Mouse (Mus musculus) cerebellum, postnatal 25 days (tissue): Measurements from ENCODE around the gene Upf1.
A peak's percentile ranks its signal among the peaks of the same experiment; 100 is the strongest.

ENCODE experiments used
- DNase-seq, 2 experiments: peaks; one replicate each; pipeline ENCODE4 v3.0.0; 2021; ENCODE audit warnings: mixed read lengths in 2 of 2

Upf1 gene

DNA sequence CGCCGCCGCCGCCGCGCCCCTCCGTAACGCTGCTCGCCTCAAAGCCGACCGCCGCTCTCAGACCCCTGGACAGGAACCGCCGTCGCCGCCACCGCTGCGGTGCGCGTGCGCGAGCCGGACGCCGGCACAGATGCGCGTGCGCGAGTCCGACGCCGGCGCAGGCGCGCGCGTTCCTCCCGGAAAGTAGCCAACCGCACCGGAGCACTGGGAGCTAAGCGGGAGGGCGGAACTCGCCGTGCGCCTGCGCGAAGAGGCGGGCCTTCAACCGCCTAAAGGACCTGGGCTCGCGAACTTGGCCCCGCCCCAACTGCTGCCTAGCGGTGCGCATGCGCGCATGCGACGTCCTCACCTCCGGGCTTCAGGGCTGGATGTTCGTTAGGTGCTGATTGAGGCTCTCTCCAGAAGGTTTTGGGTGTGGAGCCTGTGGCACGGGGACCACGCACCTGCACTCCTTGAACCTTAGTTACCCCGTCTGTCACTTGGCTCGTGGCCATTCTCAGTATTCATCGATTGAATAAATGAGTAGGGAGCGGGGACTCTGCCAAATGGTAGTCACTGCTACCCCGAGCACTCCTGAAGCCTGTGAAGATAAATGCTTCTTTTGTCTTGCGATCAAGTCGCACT lies at the start of gene Upf1:
Upf1 (minus strand) TSS at position 85 of the 624 bp plus-strand sequence.
- DNase-seq: peak; percentile 100

DNA sequence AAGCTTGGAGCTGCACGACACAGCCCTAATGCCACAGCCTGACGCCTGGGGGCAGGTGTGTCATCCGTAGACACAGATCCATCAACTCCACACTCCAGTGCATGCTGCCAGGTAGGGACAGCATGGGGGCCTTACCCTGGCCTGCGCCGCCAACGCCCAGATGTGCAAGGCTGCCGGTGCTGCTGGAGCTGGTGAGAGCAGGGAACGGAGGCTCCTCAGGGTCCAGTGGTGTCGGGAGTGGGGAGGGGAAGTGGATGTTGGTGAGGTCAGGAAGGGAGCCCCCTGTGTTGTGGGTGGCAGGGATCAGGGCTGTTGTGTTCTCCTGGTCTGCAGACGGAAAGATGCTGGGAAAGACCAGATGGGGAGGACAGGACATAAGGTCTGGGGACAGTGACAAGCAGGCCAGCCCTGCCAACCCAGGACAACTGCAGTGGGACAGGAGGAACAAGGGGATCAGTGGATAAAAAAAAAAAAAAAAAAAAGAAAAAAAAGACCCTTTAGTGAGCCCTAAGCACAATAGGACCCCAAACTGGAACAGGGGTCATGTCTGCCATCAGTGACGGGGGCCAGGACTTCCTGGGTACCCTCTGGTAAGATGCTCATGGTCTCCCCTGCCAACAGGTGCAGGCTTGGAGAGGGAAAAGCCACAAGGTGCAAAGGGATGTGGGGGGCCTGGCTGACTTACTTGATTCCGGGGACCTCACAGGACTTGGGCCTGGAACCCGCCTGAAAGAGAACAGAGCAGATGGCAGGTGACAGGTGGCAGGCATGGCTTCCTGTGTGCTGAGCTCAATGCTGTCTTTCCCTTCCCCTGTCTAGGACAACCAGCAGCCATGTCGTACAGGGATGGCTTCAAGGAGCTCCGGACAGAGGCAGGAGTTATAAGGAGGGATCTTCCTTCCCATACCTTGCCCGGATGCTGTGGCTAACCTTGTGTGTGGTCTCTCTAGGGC lies 44.8 kb upstream of the Upf1 start:
- peak; percentile 93 for DNase-seq

DNA sequence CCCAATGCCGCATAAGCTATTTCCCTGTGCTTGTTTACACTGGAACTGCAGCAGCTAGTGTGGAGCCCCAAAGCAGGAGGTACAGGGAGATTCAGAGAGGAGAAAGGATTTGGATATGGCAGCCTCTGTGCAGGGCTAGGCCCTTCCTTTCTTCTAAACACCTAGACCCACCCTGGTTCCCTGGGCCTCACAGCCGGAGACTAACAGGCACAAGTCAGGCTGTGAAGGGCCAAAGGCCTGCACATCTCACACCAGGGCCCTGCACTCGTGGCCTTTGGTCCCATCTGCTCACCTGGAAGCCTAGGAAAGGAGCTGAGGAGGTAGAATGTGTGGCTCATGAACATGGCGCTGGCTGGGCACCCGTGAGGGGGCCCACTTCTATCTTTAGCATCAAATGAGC lies 43.1 kb upstream of the Upf1 start:
- DNase-seq: no peak

DNA sequence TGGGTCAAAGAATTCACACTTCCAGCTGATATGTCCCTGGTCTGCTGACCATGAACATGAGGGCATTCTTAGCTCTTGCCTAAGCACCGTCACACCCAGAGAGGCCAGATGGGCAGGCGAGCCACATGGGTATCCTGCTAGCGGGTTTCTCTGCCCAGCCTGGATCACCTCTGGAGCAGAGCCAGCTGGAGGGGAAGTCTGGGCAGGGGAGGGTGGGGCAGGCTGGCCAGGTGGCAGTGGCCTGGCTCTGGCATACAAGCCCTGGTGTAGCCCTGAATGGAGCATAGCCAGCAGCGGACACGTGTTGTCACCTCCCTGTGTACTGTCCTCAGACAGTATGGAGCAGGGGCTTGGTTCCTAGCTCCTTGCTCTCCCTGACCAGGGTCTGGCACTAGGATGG lies 42.6 kb upstream of the Upf1 start:
- peak; percentile 94 to 97 for DNase-seq

DNA sequence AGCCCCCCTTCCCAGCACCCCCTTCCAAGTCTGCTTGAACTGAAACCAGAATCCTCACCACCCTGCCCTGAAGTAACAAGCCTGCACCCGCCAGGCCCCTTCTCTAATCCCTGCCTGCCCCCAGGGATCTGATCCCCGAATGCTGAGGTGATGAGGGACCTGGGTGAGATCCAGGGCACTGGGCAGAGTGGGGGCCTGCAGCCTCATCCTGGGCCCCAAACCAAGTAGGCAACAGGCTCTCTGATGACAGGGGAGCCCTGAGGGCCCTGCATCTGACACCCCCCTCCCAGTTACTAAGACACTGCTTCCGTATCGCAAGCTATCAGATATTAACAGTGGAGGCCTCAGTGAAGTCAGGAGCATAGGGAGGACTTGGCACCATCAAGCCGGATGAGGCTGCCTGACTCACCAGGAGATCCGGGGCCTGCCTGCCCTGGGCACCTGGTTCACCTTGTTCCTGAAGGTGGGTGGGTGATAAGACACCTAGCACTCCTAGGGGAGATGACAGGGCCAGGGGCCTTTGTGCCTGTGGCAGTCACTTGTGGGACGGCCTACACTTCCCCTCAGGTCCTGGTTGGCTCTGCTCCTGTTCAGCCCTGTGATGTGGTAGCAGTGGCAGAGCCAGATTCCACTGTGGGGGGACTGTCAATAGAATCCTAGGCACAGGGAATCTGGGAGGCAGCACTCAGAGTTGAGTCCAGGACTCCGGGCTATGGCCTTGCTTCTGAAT lies 41.4 kb upstream of the Upf1 start:
- peak in 1 of 2 experiments; percentile 60 for DNase-seq

DNA sequence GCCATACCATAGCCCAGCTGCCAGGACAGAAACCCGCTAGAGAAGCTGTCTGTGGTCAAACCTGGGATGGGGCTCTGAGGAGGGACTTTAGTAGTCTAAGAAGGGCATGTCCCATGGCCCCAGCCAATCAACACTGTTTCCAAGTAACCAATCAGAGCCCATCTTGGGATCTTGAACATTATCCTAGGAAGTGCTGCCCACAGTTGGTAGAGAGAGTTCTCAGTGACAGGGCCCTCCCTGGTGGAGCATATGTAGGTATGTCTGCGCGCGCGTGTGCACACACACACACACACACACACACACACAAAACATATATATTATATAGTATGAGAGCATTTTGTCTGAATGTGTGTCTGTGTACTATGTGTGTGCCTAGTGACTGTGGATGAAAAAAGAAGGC lies 40.0 kb upstream of the Upf1 start:
- no peak for DNase-seq

DNA sequence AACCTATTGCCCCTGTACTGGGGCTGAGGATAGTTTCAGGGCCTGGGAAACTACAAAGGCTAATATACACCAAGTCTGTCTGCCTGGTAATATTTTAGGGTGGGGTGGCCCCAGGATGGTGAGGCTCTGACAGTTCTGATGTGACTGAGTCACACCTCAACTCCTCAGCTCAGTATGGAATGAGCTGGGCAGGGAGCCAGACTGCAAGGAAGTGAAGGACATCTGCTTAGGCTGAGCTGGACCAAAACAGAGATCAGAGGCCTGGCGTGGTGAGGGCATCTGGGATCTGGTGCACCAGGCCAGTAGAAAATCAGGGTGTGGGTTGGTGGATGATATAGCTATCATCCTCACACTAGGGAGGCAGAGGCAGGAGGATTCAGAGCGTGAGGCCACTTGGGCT lies 36.6 kb upstream of the Upf1 start:
- peak; percentile 54 to 75 for DNase-seq

DNA sequence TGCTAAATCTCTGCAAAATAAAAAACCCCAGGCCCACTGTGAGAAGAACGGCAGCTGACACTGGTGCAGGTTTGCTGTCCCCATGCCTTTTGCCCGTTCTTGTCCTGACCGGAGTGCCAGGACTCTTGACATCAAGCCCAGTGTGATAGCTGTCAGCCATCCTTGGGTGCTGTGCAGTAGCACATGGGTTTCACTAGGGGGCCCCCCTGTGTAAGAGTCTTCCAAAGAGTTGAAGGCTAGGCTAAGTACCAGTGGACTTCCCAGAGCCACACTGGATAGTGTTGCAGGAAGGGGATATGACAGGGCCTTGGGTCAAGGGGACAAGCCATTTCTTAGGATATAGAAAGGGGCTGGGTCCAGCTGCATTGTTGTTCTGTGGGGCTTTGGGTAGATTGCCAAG lies 30.2 kb upstream of the Upf1 start:
- peak; percentile 84 to 88 for DNase-seq

DNA sequence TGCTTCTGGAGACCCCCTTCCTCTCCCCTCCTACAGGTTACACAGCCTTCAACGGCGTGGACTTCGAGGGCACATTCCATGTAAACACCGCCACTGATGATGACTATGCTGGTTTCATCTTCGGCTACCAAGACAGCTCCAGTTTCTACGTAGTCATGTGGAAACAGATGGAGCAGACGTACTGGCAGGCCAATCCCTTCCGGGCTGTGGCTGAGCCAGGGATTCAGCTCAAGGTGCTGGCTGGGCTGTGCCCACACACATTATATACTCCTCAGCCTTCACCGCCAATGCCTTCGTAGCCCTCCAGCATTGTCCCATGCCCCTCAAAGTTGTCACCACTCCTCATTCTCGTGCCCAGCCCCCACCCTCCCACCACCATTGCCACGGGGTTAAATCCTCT lies 27.0 kb upstream of the Upf1 start:
- DNase-seq: peak; percentile 69 to 75

DNA sequence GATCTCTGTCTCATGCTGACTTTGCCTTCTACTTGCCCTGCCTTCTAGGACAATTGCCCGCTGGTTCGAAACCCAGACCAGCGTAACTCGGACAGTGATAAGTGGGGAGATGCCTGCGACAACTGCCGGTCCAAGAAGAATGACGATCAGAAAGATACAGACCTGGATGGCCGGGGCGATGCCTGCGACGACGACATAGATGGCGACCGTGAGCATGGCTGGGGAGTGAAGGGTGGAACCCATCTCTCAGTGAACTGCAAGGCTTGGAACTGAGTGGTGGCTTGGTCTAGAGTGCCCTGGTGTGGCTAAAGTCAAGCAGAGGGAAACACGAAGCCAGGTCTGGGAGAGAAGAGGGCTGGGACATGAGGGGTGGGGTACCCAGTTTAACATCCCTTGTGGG lies 24.0 kb upstream of the Upf1 start:
- peak in 1 of 2 experiments; percentile 49 for DNase-seq

DNA sequence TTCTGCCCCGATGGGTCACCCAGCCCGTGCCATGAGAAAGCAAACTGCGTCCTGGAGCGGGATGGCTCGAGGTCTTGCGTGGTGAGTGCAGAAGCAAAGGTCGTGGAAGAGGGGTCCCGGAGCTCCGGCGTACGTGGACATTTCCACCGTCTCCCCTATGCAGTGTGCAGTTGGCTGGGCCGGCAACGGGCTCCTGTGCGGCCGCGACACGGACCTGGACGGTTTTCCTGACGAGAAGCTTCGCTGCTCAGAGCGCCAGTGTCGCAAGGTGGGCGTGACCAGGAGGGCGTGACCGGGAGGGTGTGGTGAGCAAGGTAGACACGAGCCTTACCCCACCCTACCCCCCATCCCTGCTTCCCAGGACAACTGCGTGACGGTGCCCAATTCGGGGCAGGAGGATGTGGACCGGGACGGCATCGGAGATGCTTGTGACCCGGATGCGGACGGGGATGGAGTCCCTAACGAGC lies 23.2 kb upstream of the Upf1 start:
- DNase-seq: peak in 1 of 2 experiments; percentile 43

DNA sequence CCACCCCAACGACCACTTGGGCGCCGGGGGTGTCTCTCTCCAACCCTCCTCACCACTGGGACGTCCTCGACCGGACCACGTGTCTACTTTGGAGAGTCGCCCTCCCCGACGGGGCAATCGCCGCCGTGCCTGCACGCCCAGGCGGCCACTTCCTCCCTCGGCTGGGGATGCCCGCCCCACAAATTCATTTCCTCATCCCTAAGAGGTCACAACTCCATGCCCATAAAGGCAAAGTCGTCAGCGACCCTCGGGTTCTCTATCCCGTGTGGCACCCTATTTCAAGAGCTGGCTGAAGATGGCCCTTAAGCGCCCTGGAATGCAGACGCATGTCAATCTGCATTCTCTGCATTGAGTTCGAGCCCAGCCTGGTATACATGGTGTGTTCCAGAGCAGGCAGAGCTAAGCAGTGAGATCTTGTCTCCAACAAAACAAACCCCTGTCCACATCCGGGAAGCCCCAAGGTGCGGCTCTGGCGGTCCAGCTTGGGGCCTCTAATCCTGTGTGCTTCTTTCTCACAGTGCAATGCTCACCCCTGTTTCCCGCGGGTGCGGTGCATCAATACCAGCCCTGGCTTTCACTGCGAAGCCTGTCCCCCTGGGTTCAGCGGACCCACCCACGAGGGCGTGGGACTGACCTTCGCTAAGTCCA lies 22.3 kb upstream of the Upf1 start:
- DNase-seq: peak; percentile 19 to 23

DNA sequence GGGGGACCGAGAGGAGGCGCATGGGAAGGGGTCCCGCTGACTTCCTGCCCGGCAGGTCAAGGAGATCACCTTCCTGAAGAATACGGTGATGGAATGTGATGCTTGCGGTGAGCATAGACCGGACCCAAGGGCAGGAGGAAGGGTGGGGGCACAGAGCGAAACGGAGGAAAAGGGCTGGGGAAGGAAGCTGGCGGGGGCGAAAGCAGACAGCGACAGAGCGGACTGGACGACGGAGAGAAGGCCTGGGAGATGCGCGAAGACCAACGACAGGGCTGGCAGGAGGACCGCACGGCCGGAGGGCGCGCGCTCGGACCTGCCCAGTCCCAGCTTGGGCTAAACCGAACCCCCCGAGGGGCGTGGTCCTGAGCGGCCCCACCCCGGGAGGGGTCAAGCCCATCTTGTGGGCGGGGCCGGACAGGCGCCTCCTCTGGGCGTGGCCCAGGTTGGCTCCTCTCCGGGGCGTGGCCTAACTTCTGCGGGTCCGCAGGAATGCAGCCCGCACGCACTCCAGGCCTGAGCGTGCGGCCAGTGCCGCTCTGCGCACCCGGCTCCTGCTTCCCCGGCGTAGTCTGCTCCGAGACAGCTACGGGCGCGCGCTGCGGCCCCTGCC lies 21.3 kb upstream of the Upf1 start:
- DNase-seq: peak; percentile 79 to 89

DNA sequence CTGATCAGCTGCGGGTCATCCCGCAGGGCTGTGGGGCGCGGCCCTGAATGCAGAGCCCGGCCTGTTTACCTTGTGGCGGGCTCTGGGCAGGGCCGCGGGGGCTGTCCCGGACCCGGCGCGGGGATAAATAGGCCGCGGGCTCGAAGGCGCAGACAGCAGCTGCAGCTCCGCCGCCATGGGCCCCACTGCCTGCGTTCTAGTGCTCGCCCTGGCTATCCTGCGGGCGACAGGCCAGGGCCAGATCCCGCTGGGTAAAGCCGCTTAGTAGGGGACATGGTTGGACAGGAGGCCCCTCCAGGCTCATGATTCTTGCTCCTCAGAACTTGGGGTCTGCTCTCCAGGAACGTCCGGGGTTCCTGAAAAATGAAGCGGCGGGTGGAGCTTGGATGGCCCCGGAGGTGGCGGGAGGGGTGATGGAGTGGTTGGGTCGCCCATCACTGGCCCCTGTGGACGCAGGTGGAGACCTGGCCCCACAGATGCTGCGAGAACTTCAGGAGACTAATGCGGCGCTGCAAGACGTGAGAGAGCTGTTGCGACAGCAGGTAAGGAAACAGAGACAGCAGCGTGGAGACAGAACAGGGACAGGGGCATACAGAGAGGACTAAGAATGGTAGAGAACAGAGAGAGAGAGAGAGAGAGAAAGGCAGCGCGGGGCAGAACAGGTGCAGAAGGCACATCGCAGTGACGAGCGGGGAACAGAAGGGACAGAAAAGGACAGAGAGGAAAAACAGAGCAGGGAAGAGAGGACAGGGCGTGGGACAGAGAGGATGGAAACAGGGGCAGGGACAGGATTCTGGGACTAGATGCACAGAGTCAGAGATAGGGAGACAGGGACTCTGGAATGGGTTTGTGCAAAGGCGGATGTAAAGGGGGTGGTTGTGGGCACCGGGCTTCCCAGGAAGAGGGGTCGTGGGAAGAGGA lies 20.6 kb upstream of the Upf1 start, which contains the start of gene Comp:
Comp (plus strand) TSS at position 162 of the 921 bp plus-strand sequence.
- DNase-seq: peak; percentile 32 to 54

DNA sequence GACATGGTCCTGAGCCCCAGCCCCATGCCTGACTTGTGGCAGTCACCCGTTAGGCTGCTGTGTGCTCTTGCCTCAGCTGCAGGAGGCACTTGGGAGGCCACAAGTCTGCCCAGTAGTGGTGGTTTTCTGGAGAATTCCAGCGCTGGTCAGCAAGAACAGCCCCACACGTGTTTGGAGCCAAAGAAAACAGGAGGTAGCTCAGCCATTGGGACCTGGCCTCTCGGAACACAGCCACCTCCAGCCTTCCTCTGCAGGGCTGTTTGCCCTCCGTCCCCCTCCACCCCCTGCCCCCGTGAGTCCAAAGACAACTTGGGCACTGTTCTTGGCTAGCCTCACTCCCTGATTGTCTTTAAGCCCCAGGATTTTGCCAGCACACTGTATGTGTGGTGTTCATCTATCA lies 18.9 kb upstream of the Upf1 start:
- no peak for DNase-seq

DNA sequence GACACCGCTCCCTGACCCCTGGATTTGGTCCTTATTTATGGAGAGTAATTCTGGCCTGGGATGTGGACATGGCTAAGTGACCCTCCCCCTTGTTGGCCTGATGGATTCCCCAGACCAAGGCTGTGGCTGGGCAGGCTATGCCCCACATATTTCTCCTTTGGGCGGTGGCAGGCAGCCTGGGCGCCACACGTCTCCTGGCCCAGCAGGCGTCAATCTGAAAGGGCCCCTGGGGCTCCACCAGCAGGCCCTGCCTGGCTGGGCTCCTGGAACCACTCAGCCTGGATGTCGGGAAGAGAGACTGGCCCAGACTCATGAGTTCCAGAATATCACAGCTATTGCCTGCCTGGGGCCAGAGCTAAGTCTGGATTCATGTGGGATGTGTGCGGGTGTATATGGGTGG lies 17.4 kb upstream of the Upf1 start:
- no peak for DNase-seq

DNA sequence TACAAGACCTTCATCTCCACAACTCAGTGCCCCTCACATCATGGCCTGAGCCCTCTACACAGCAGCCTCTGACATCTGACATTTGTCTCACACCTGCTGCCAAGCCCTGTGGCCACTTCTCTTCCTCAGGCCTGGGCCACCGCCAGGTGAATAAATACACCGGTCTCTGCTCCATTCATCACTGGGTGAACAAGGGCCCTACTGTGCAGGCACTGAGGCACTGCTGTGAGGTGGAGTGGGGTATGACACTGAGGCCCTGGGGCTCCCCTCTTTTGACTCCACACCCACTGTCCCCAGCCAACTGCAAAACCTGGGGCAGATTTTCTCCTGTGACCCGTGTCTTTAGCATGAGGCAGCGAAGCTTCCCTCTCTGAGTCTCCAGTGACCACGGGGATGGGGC lies 13.5 kb upstream of the Upf1 start:
- DNase-seq: no peak

DNA sequence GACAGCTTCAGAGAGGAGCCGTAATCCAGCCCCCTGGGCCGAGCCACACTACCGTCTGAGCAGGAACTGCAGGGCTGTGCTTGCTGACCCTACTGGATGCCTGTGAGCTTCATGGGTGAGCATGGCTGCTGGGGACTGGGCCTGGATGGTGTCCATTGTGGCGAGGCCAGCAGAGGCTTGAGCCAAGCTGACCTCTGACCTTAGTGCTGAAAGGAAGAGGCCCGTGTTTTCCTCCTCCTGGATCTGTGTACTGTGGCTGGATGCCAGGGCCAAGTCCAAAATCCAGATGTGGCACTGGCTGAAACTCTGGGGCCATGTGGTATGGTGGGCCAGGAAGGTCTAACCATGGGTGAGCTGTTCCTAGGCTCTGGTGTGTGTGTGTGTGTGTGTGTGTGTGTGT lies 11.0 kb upstream of the Upf1 start:
- no peak for DNase-seq

DNA sequence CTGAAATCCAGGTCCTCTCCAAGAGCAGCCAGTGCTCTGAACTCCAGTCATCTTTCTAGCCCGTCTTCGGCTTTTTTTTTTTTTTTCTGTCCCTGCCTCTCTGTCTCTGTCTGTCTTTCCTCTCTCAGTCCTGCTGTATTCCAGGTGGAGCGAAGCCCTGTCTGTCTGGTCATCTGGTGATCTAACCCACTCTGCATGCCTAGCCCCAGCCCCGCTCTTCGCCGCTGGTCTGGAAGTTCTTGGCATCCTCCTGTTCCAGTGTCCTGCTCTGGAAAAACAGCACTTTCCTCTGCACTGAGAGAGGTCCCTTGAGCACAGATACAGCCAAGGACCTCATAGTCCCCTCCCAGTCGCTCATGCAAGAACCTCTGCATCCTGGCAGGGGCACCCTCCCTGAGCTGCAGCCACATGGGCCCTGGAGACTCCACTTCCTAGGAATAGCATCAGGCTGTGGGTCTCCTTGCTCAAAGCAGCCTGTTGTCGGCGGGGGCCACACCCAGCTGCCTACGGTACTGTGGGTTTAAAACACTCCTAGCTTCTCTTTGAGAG lies 8.5 kb upstream of the Upf1 start:
- no peak for DNase-seq

DNA sequence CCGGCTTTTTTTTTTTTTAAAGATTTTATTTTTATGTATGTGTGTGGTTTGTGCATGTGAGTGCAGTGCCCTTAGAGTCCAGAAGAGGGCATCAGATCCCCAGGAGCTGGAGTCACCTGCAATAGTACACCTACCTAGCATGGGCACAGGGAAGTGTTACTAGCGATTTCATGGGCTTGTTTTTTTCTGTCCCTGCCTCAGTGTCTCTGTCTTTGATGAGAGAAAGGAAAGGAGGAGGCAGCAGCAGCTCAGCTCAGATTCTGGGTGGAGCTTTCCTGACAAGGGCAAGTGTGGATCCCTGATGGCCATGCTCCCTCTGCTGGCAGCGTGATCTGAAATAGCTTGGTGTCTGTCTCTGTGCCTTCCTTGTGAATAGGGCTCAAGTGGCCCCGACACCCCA lies 7.7 kb upstream of the Upf1 start:
- peak in 1 of 2 experiments; percentile 48 for DNase-seq

DNA sequence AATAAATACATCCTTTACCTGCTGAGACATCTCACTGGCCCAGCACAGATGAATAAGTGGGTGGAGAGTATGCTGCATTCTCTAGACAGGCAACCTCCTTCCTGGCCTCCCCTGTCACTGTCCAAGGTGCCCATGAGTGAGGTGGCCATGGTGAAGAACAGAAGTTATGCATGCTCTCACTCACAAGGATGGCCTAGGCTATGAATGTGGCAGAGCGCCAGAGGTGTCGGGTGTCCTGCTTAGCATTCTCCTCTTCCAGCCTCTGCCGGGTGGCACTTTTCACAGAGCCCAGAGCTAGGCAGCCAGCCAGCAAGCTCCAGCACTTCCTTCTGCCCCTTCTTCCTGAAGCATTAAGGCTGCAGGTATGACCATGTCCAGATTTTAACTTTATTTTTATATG lies 6.3 kb upstream of the Upf1 start:
- peak in 1 of 2 experiments; percentile 51 for DNase-seq
